Mouse (Mus musculus) spleen, adult 2 months (tissue): ENCODE data around the gene Npnt.

Source experiments
- CTCF ChIP-seq: fragments of 200-500 bp; IDR thresholded peaks from 2 replicates; pipeline ENCODE4 v1.5.1; 2011; ENCODE audit warnings: mild to moderate bottlenecking, inconsistent platforms; ENCODE audit not compliant: insufficient read depth, insufficient read length, insufficient replicate concordance; ENCODE audit errors: extremely low read depth
- POLR2A ChIP-seq: fragments of 200-500 bp; IDR thresholded peaks from 2 replicates; pipeline ENCODE4 v1.6.1; 2011; ENCODE audit warnings: low read depth, low read length, inconsistent platforms

GRCm38 (mm10) chr3:132995904-132996267 lies 45.8 kb upstream of the Npnt start:
- no peak for TF ChIP-seq CTCF
- TF ChIP-seq POLR2A = no peak
